Mouse (Mus musculus) midbrain, embryonic 11.5 days (tissue): ENCODE measurements at regions not wholly inside any gene's neighbourhood (a gene's known extent, or its start where the extent isn't known, plus 50 kb on each side); places are given as distances from the start of the nearest gene placed in this dataset.

Experiments used
- ATAC-seq: fragments of 200-750 bp; cut with Nextera tagmentation; 2 replicates; pipeline ENCODE4 v1.8.0; 2017; ENCODE audit warnings: moderate TSS enrichment, moderate library complexity; ENCODE audit not compliant: low FRiP score
- DNase-seq: peaks from one replicate; pipeline ENCODE4 v3.0.0; 2015; ENCODE audit warnings: low spot score; ENCODE audit errors: missing footprints
- H3K27ac ChIP-seq: fragments of 300-500 bp; sonication (generic); 2 replicates; pipeline ENCODE4 v1.5.1; 2014; ENCODE audit warnings: low read depth, low read length
- H3K27me3 ChIP-seq: fragments of 300-500 bp; sonication (generic); 2 replicates; pipeline ENCODE4 v1.6.1; 2014; ENCODE audit warnings: mild to moderate bottlenecking, low read length, moderate library complexity, mixed read lengths; ENCODE audit not compliant: control insufficient read depth, insufficient read depth
- H3K36me3 ChIP-seq: fragments of 300-500 bp; sonication (generic); 2 replicates; pipeline ENCODE4 v1.6.1; 2014; ENCODE audit warnings: mild to moderate bottlenecking, low read length, moderate library complexity, mixed read lengths; ENCODE audit not compliant: control insufficient read depth, insufficient read depth
- H3K4me1 ChIP-seq: fragments of 300-500 bp; sonication (generic); 2 replicates; pipeline ENCODE4 v1.6.1; 2014; ENCODE audit warnings: low read length; ENCODE audit not compliant: control insufficient read depth, insufficient read depth
- H3K4me2 ChIP-seq: fragments of 300-500 bp; sonication (generic); 2 replicates; pipeline ENCODE4 v1.6.1; 2014; ENCODE audit warnings: mild to moderate bottlenecking, moderate library complexity
- H3K4me3 ChIP-seq: fragments of 300-500 bp; sonication (generic); 2 replicates; pipeline ENCODE4 v1.5.1; 2014; ENCODE audit warnings: low read depth, low read length
- H3K9ac ChIP-seq: fragments of 300-500 bp; sonication (generic); 2 replicates; pipeline ENCODE4 v1.6.1; 2014; ENCODE audit warnings: low read length
- H3K9me3 ChIP-seq: fragments of 300-500 bp; sonication (generic); 2 replicates; pipeline ENCODE4 v1.6.1; 2016; ENCODE audit warnings: low read length; ENCODE audit not compliant: control insufficient read depth
- WGBS: fragments of 180-500 bp; shearing (Covaris S2); extraction: QIAGEN DNeasy Blood & Tissue Kit; methylation state at CpG from one replicate; pipeline ENCODE4 v1.1.7; 2014; 5-methylcytosine and 5-hydroxymethylcytosine counted together

DNA sequence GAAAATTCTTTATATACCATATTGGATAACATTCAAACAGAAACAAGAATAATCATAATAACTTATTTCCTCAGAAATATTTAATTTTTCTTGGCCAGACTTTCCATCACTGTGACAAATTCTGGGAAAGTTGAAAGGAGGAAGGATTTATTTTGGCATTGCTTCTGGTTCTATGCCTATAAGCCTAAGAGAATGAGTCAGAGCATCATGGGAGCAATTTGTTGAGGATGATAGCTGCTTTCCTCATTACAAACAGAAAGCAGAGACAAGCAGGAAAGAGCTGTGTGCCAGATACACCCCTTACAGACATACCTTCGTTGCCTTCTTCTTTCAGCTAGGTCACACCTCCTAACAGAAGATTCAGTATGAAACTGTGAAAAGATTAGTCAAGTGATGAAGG, 115.3 kb downstream of the Rgs21 start:
- H3K4me2 ChIP-seq, result no peak overlapping the region
- no peak overlapping the region for H3K4me3 ChIP-seq
- no peak for DNase-seq
- whole genome bisulfite sequencing, result 86% methylated on average over 1 of the region's 1 CpGs
- H3K9ac ChIP-seq, result no peak overlapping the region
- ATAC-seq, result no peak
- no peaks in the 10 kb centered on the region for H3K9me3 ChIP-seq
- H3K36me3 ChIP-seq, result no peaks in the 10 kb centered on the region
- H3K27me3 ChIP-seq, result no peaks in the 10 kb centered on the region
- H3K4me1 ChIP-seq, result no peaks in the 10 kb centered on the region
- no peak overlapping the region for H3K27ac ChIP-seq

DNA sequence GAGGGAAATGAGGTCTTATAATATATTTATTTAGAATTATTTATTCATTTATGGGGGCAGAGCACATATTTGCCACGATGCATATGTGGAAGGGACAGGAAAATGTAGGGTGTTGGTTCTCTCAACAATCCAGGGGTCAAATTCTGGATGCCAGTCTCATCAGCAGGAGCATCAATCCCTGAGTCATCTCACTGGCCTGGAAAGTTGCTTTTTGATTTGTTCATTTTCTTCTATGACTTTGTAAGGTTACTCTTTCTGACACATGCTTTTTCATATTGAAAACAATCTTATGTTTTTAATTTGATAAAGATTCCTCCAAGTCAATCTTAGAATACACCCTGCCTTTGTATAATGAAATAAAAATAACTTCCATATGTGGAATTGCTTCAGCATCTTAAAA, 115.7 kb downstream of the Rgs21 start:
- ATAC-seq (no peak), DNase-seq (no peak)

DNA sequence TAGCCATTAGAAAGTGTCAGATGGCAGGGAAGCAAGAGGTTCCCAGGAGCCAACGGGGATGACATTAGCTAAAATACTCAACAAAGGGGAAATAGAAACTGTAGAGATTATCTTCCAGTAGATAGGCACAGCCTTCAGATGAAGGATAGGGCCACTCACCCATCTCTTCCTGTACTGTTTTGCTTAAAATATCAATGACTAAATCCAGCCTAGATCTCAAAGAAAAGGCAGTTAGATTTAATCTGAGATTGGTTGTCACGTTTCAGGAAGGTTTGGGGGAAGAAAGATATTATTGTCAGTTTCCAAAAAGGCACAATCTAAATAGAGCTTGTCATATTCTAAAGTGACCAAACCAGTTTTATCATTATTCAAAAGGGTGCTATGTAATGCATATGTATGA, 130.8 kb downstream of the Rgs21 start:
- DNase-seq (no peak), ATAC-seq (no peak)
- Histone ChIP-seq H3K4me1 (no peaks in the 10 kb centered on the region), H3K27me3 (no peaks in the 10 kb centered on the region), H3K9me3 (no peaks in the 10 kb centered on the region), H3K27ac (no peak overlapping the region), H3K4me3 (no peak overlapping the region), H3K4me2 (no peak overlapping the region), H3K9ac (no peak overlapping the region), H3K36me3 (no peaks in the 10 kb centered on the region)
- 74% methylated on average over 2 of the region's 2 CpGs for WGBS

More for the DNA sequence above, 115.7 kb downstream of the Rgs21 start:
- Histone ChIP-seq H3K9me3 (no peaks in the 10 kb centered on the region), H3K4me2 (no peak overlapping the region), H3K4me1 (no peaks in the 10 kb centered on the region), H3K4me3 (no peak overlapping the region), H3K9ac (no peak overlapping the region), H3K27ac (no peak overlapping the region), H3K27me3 (no peaks in the 10 kb centered on the region), H3K36me3 (no peaks in the 10 kb centered on the region)
- WGBS, result 72% methylated on average over 1 of the region's 1 CpGs

DNA sequence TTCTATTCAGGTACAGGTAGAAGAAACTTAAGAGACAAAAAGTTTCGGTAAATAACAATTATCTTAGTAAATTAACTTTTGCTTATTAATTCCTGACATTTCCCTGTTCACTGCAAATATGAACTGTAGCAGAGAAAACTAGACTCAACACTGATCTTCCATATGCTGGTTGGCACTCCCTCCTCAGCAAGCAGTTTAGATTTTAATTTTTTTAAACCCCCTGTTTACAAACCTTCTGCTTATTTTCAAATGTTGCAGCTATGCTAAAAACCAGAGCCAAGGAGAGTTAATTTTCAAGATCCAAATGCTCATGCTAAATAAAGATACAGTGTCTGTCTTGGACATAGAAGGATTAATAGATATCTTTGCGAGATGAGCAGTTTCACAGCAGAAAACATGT, 134.7 kb downstream of the Rgs21 start:
- Histone ChIP-seq H3K9me3 (no peaks in the 10 kb centered on the region), H3K27me3 (no peaks in the 10 kb centered on the region), H3K4me2 (no peak overlapping the region), H3K4me1 (no peaks in the 10 kb centered on the region), H3K9ac (no peak overlapping the region), H3K4me3 (no peak overlapping the region), H3K36me3 (no peaks in the 10 kb centered on the region), H3K27ac (no peak overlapping the region)
- ATAC-seq (no peak), DNase-seq (no peak)
- 91% methylated on average over 2 of the region's 2 CpGs for WGBS

DNA sequence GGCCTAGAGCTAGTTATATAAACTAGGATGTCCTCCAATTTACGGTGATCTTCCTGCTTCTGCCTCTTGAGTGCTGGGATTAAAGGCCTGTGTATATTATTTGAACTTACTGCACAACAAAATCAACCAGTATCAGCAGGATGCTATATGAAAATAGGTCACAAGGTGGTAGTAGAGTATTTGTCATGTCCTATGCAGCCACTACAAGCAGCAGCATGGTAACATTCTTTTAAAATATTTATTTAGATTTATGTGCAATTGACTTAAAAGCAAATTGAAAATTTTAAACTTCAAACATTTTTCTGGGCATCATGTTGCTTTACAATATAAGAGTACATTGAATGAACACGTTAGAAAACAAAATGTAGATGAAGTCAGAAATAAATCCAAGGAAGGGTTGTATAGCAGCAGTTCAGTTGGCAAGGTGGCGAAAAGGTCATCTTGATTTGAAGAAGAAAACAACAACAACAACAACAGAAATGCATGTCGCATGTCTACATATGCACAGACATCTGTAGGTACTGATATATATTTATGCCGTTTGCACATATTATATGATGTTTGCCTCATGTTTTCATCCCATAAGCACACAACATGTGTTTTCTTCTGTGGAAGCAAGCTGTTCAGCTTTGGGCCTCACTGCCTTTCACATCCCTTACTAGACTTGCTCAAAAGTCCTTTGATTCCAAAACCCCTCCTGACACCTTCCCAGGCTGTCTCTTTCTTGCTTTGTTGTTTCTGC, 135.8 kb downstream of the Rgs21 start:
- H3K4me2 ChIP-seq, result no peak overlapping the region
- H3K36me3 ChIP-seq, result no peaks in the 10 kb centered on the region
- H3K9me3 ChIP-seq, result no peaks in the 10 kb centered on the region
- H3K9ac ChIP-seq, result no peak overlapping the region
- ATAC-seq, result peak; percentile 40; the same call in 1 of the 2 replicates
- H3K4me1 ChIP-seq, result no peaks in the 10 kb centered on the region
- H3K27ac ChIP-seq, result no peak overlapping the region
- no peak overlapping the region for H3K4me3 ChIP-seq
- no peak for DNase-seq
- no peaks in the 10 kb centered on the region for H3K27me3 ChIP-seq
- WGBS, result 85% methylated on average over 5 of the region's 5 CpGs

DNA sequence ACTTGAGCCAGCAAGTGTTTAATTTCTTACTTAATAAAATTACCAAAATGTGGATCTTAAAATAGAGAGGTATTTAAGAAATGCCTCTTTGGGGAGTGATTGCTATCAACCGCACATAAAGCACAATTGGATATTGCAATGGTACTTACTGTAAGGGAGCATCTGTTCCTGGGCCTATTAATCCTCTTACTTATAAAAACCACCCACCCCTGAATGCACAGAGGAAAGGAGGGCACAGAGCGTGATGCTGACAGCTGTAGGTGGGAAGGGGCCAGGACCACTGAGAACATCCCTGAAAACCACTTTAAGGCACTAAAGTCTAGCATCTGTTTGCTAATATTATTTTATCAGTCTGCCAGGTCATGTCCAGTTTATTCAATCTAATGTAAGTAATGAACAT, 146.1 kb downstream of the Rgs21 start:
- WGBS, result 79% methylated on average over 2 of the region's 2 CpGs
- Histone ChIP-seq H3K4me1 (no peaks in the 10 kb centered on the region), H3K9me3 (no peaks in the 10 kb centered on the region), H3K27ac (no peak overlapping the region), H3K36me3 (no peaks in the 10 kb centered on the region), H3K27me3 (no peaks in the 10 kb centered on the region), H3K4me2 (no peak overlapping the region), H3K9ac (no peak overlapping the region), H3K4me3 (no peak overlapping the region)
- no peak for DNase-seq
- ATAC-seq, result no peak

DNA sequence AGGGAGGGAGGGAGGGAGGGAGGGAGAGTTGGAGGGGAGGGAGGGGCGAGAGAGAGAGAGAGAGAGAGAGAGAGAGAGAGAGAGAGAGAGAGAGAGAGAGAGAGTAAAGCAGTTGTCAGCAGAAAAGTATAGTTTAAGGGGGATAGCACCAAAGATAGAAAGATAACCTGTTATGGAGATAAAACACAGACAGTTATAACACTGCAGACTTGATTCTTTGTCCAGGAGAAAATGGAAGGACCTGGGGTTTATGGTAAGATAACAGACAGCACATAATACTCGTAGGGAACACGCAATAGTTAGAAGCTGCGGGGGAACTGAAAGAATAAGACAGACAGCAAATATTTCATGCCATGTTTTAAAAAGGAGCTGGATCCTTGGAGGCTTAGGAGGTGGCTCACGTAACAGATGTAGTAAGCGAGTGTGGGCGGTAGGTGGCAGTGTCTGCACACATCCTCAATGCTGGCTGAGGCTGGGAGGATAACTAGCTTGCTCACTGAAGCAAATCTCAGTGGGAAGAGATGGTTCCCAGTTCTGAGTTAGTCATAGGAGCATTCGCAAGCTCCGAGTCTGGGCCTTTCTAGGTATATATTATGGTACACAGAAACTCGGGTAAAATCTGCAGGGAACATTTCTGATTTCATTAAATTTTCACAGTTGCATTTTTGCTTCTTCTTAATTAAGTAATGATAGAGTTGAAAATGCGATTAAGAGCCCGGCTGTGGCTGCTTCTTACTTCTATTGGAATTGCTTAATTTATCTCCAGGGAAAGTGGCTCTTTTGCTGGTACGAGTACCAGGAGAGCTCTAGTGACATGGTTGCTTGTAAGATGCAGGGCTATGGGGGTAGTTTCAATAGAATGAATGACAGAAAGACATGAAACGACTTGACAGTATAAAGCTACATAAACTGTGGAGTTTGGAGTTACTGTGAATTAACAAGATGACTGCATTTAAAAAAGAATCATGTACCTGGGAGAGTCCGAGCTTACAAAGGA, 157.6 kb upstream of the Rgs1 start:
- ATAC-seq, result peak; percentile 96
- 36% methylated on average over 14 of the region's 15 CpGs for WGBS
- Histone ChIP-seq H3K4me1 (no peaks in the 10 kb centered on the region), H3K36me3 (no peaks in the 10 kb centered on the region), H3K9ac (no peak overlapping the region), H3K9me3 (no peaks in the 10 kb centered on the region), H3K27ac (no peak overlapping the region), H3K4me2 (no peak overlapping the region), H3K4me3 (no peak overlapping the region), H3K27me3 (no peaks in the 10 kb centered on the region)
- DNase-seq, result peak; percentile 96

DNA sequence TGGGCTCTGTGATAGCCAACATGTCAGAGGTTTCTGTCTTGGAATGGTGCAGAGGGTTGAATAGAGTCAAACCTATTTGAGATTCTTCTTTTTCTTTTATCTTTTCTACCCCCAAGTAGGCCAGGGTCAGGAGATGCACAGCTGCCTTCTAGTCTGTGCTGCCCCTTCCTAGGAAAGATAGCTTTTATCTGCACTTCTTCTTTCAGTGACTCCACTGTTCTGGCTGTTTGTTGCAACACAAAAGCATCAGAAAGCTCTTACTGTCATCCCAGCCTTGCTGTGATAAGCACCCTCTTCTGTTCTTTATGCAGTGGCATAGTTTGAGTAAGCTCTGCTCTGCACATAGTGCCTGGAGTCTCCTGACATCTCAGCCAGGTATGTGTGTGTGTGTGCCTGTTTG, 156.7 kb upstream of the Rgs1 start:
- H3K4me3 ChIP-seq, result no peak overlapping the region
- no peak for ATAC-seq

DNA sequence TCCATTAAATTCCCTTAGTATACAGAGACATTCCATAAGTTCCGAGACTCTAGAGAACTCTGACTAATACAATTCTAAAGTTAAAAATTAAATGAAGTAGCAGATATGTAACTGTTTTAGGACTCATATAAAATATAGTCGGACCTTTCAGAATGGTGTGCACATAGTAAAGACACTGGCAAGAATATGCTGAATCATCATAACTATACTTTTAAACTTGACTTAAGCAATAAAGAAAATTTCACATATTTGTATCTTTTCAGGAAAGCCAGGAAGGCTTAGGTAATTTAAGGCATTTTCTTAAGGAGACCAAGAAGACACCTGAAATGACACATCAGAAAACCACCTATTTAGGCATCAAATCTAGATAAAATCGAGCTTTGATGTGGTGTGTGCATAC, 156.0 kb upstream of the Rgs1 start:
- Histone ChIP-seq H3K4me3 (no peak overlapping the region), H3K27ac (no peak overlapping the region), H3K9me3 (no peaks in the 10 kb centered on the region), H3K4me2 (no peak overlapping the region), H3K36me3 (no peaks in the 10 kb centered on the region), H3K9ac (no peak overlapping the region), H3K4me1 (no peaks in the 10 kb centered on the region), H3K27me3 (no peaks in the 10 kb centered on the region)
- ATAC-seq (no peak), DNase-seq (no peak)
- WGBS, result 78% methylated on average over 3 of the region's 3 CpGs

More for the DNA sequence above, 156.7 kb upstream of the Rgs1 start:
- no peak overlapping the region for H3K4me2 ChIP-seq
- no peak overlapping the region for H3K9ac ChIP-seq
- H3K36me3 ChIP-seq, result no peaks in the 10 kb centered on the region
- H3K4me1 ChIP-seq, result no peaks in the 10 kb centered on the region
- no peak overlapping the region for H3K27ac ChIP-seq
- no peaks in the 10 kb centered on the region for H3K9me3 ChIP-seq
- no peak for DNase-seq
- no peaks in the 10 kb centered on the region for H3K27me3 ChIP-seq
